Comparison of ENCODE assay signal across 22 mouse cellular contexts in genomic region chr11:117438363-117438762, GRCm38 (mm10). TPM values are rescaled to one million over a fixed set of nuclear protein-coding genes. Genes with fewer than 3 reads are reported as not detected.
DNase-seq lines count a peak whose midpoint lies in the region; ATAC-seq and TF ChIP-seq lines count a peak whose summit lies in the region.
"Had no signal": no experiment of that assay in that cellular context is flagged by ENCODE, and none has a peak within 500 bp of the region (broad histone marks: within the 10 kb centered on the region; RNA-seq: fewer than 3 reads in every experiment).

No protein-coding gene starts in this region.

- H3K27me3 ChIP-seq in forebrain, embryonic 10.5 days (ENCODE audit: poor library complexity, severe bottlenecking), result peaks cover 77% of the 10 kb centered on the region
- H3K27me3 ChIP-seq in forebrain, postnatal 0 days (ENCODE audit: insufficient read depth, low read length), result no peaks in the 10 kb centered on the region
- H3K27me3 ChIP-seq in stomach, embryonic 15.5 days (replicated peaks), result peaks cover 7% of the 10 kb centered on the region; the same call in 1 of the 2 replicates
- H3K27me3 ChIP-seq in stomach, postnatal 0 days (ENCODE audit: control insufficient read depth, insufficient read depth, low read length), result no peaks in the 10 kb centered on the region; the same call in 1 of the 2 replicates
- no peaks in the 10 kb centered on the region for H3K27me3 ChIP-seq in hindbrain, postnatal 0 days (ENCODE audit: insufficient read depth, low read length)
- H3K27me3 ChIP-seq: CH12.LX had no signal

- H3K4me3 ChIP-seq in forebrain, embryonic 10.5 days, result no peak overlapping the region
- H3K4me3 ChIP-seq in forebrain, postnatal 0 days (ENCODE audit: low read depth, low read length), result no peak overlapping the region
- H3K4me3 ChIP-seq in stomach, embryonic 15.5 days (replicated peaks), result no peak overlapping the region
- H3K4me3 ChIP-seq in stomach, postnatal 0 days (ENCODE audit: low read depth, low read length), result no peak overlapping the region
- H3K4me3 ChIP-seq in hindbrain, postnatal 0 days (ENCODE audit: low read length), result no peak overlapping the region
- H3K4me3 ChIP-seq: embryonic facial prominence, embryonic 15.5 days had no signal

- no peak for ATAC-seq in forebrain, postnatal 0 days
- ATAC-seq in stomach, embryonic 15.5 days (ENCODE audit: insufficient read depth, low FRiP score, low read depth), result peak; percentile 14; the same call in 1 of the 2 replicates
- no peak for ATAC-seq in stomach, postnatal 0 days (ENCODE audit: low FRiP score, low TSS enrichment)
- ATAC-seq in hindbrain, postnatal 0 days, result no peak

- H3K9ac ChIP-seq in forebrain, postnatal 0 days, result no peak overlapping the region
- H3K9ac ChIP-seq in stomach, embryonic 15.5 days, result no peak overlapping the region
- H3K9ac ChIP-seq in stomach, postnatal 0 days (ENCODE audit: low read length), result no peak overlapping the region
- no peak overlapping the region for H3K9ac ChIP-seq in hindbrain, postnatal 0 days (replicated peaks; ENCODE audit: low read length)
- H3K9ac ChIP-seq: embryonic facial prominence, embryonic 15.5 days; lung, embryonic 14.5 days had no signal

- peak overlapping the region; percentile 72; the same call in 1 of the 2 replicates for H3K27ac ChIP-seq in forebrain, embryonic 10.5 days
- no peak overlapping the region for H3K27ac ChIP-seq in forebrain, postnatal 0 days (ENCODE audit: low read depth, low read length)
- no peak overlapping the region for H3K27ac ChIP-seq in stomach, embryonic 15.5 days
- no peak overlapping the region for H3K27ac ChIP-seq in stomach, postnatal 0 days (replicated peaks)
- H3K27ac ChIP-seq in hindbrain, postnatal 0 days, result no peak overlapping the region; the same call in 1 of the 2 replicates
- H3K27ac ChIP-seq: embryonic facial prominence, embryonic 15.5 days; macrophage had no signal

- no peak for TF ChIP-seq EP300 in stomach, postnatal 0 days (optimal IDR thresholded peaks at IDR 0.05)

- peaks cover 78% of the 10 kb centered on the region for H3K4me1 ChIP-seq in forebrain, embryonic 10.5 days
- peaks cover 30% of the 10 kb centered on the region for H3K4me1 ChIP-seq in forebrain, postnatal 0 days (ENCODE audit: insufficient read depth)
- H3K4me1 ChIP-seq in stomach, embryonic 15.5 days, result peaks cover 13% of the 10 kb centered on the region
- H3K4me1 ChIP-seq in stomach, postnatal 0 days (replicated peaks; ENCODE audit: control insufficient read depth, insufficient read depth), result no peaks in the 10 kb centered on the region
- H3K4me1 ChIP-seq in hindbrain, postnatal 0 days (ENCODE audit: insufficient read depth, low read length), result peaks cover 30% of the 10 kb centered on the region

- no peak overlapping the region for H3K4me2 ChIP-seq in forebrain, postnatal 0 days (ENCODE audit: low read depth)
- no peak overlapping the region for H3K4me2 ChIP-seq in stomach, embryonic 15.5 days
- no peak overlapping the region for H3K4me2 ChIP-seq in stomach, postnatal 0 days (replicated peaks; ENCODE audit: low read depth)
- H3K4me2 ChIP-seq in hindbrain, postnatal 0 days (ENCODE audit: low read depth, low read length), result no peak overlapping the region
- H3K4me2 ChIP-seq: embryonic facial prominence, embryonic 15.5 days; liver, embryonic 11.5 days; lung, embryonic 14.5 days had no signal

- DNase-seq in forebrain, embryonic 10.5 days (ENCODE audit: extremely low spot score, low spot score), result no peak
- no peak for DNase-seq in forebrain, postnatal 0 days
- no peak for DNase-seq in stomach, postnatal 0 days (ENCODE audit: low spot score)
- DNase-seq in hindbrain, postnatal 0 days (ENCODE audit: low spot score), result peak; percentile 40
- DNase-seq in urinary bladder, postnatal 14 days (ENCODE audit: low spot score), result no peak
- no peak for DNase-seq in layer of hippocampus, postnatal 10 days (ENCODE audit: low spot score in 2 of 2)
- no peak for DNase-seq in spleen, postnatal 10 days (ENCODE audit: low spot score in 2 of 2)
- DNase-seq: cerebellum, adult 18-20 months; kidney, adult 9 months; left cerebral cortex, postnatal 4 days; lung, embryonic 14.5 days; right cerebral cortex, postnatal 25 days; thymus, adult 18-20 months had no signal

- H3K9me3 ChIP-seq in forebrain, embryonic 10.5 days, result peaks cover under 1% of the 10 kb centered on the region; the same call in 1 of the 2 replicates
- no peaks in the 10 kb centered on the region for H3K9me3 ChIP-seq in forebrain, postnatal 0 days (ENCODE audit: low read length)
- H3K9me3 ChIP-seq in stomach, embryonic 15.5 days, result no peaks in the 10 kb centered on the region
- H3K9me3 ChIP-seq in stomach, postnatal 0 days (ENCODE audit: control insufficient read depth, low read length), result no peaks in the 10 kb centered on the region
- H3K9me3 ChIP-seq in hindbrain, postnatal 0 days (ENCODE audit: low read length), result no peaks in the 10 kb centered on the region
- H3K9me3 ChIP-seq: embryonic facial prominence, embryonic 15.5 days had no signal

- no peaks in the 10 kb centered on the region for H3K36me3 ChIP-seq in forebrain, embryonic 10.5 days (replicated peaks)
- H3K36me3 ChIP-seq in forebrain, postnatal 0 days (ENCODE audit: insufficient read depth), result no peaks in the 10 kb centered on the region
- no peaks in the 10 kb centered on the region for H3K36me3 ChIP-seq in stomach, embryonic 15.5 days
- no peaks in the 10 kb centered on the region for H3K36me3 ChIP-seq in stomach, postnatal 0 days (ENCODE audit: control insufficient read depth, insufficient read depth, low read length)
- no peaks in the 10 kb centered on the region for H3K36me3 ChIP-seq in hindbrain, postnatal 0 days (ENCODE audit: insufficient read depth, low read length)
- H3K36me3 ChIP-seq: embryonic facial prominence, embryonic 15.5 days had no signal

- TF ChIP-seq CTCF in forebrain, postnatal 0 days (IDR thresholded peaks at IDR 0.05; ENCODE audit: low read depth), result no peak
- no peak for TF ChIP-seq CTCF in stomach, postnatal 0 days (IDR thresholded peaks at IDR 0.05; ENCODE audit: low read depth)
- TF ChIP-seq CTCF in hindbrain, postnatal 0 days (IDR thresholded peaks at IDR 0.05; ENCODE audit: low read depth), result no peak

- 25% methylated on average over 6 of the region's 6 CpGs for WGBS in forebrain, embryonic 10.5 days
- 31% methylated on average over 6 of the region's 6 CpGs for WGBS in forebrain, postnatal 0 days
- WGBS in stomach, embryonic 15.5 days, result 35% methylated on average over 6 of the region's 6 CpGs
- 41% methylated on average over 6 of the region's 6 CpGs for WGBS in stomach, postnatal 0 days
- WGBS in hindbrain, postnatal 0 days, result 37% methylated on average over 6 of the region's 6 CpGs

RNA-seq across cellular contexts. Expression of gene Gm11733, which starts 45.8 kb away (rescaled TPM):
- polyA plus RNA-seq in forebrain, embryonic 10.5 days (2016; fragmentation: Nextera tagmentation; extraction: Ambion mirVana), result not detected in 2 replicates
- 0.14 and 0.23 TPM in 2 replicates for total RNA-seq in forebrain, postnatal 0 days (2014; rRNA removed)
- polyA plus RNA-seq in forebrain, postnatal 0 days (2015; fragmentation: Nextera tagmentation; extraction: Ambion mirVana), result 0.08 and 0.18 TPM in 2 replicates
- not detected in 2 replicates for polyA plus RNA-seq in stomach, embryonic 15.5 days (2015; fragmentation: Nextera tagmentation; extraction: Ambion mirVana)
- not detected in 2 replicates for polyA plus RNA-seq in stomach, postnatal 0 days (2015; fragmentation: Nextera tagmentation; extraction: Ambion mirVana)
- total RNA-seq in hindbrain, postnatal 0 days (2014; rRNA removed), result 0.10 TPM in 1 of 2 replicates, not detected in the other
- polyA plus RNA-seq in hindbrain, postnatal 0 days (2015; fragmentation: Nextera tagmentation; extraction: Ambion mirVana), result 0.13 TPM in 1 of 2 replicates, not detected in the other
- not detected for total RNA-seq in layer of hippocampus, postnatal 10 days (2021)
- total RNA-seq: adrenal gland, adult 18-20 months; CH12.LX; gastrocnemius, postnatal 4 days; hematopoietic stem cell, adult 5-6 weeks; left cerebral cortex, postnatal 4 days had no signal
- polyA plus RNA-seq: embryonic facial prominence, embryonic 15.5 days; large intestine, adult 2 months; liver, embryonic 11.5 days; macrophage had no signal
